Comparison of ENCODE assay signal across 27 mouse cellular contexts in genomic region chr10:15564119-15564518, GRCm38 (mm10).
A peak's percentile ranks its signal among the peaks of the same experiment; 100 is the strongest.
DNase-seq lines count a peak whose midpoint lies in the region; ATAC-seq and TF ChIP-seq lines count a peak whose summit lies in the region.
"Had no signal": no experiment of that assay in that cellular context is flagged by ENCODE, and none has a peak within 500 bp of the region (broad histone marks: within the 10 kb centered on the region; RNA-seq: fewer than 3 reads in every experiment).

No protein-coding gene starts in this region.

- peak; percentile 55 for DNase-seq in embryonic facial prominence, embryonic 11.5 days (ENCODE audit: low spot score)
- no peak for DNase-seq in embryonic facial prominence, embryonic 10.5 days (ENCODE audit: low spot score)
- DNase-seq in limb, embryonic 11.5 days (ENCODE audit: low spot score): no peak
- DNase-seq in limb, embryonic 10.5 days (ENCODE audit: low spot score): no peak
- DNase-seq in embryo, embryonic 9.5 days (ENCODE audit: extremely low spot score): peak; percentile 17
- no peak for DNase-seq in heart, adult 2 months
- no peak for DNase-seq in gastrocnemius, postnatal 36 days
- DNase-seq: adrenal gland, postnatal 25 days; cerebellum, postnatal 14 days; gastrocnemius, postnatal 10 days; heart, adult 11 months; heart, postnatal 10 days; kidney, adult 18-20 months; liver, embryonic 13.5 days; lung, adult 2 months; lung, postnatal 14 days; right cerebral cortex, adult 18-20 months; thymus, adult 2 months had no signal

- TF ChIP-seq EP300 in heart, adult 2 months (IDR thresholded peaks at IDR 0.05; ENCODE audit: insufficient read depth, low read depth, low read length): no peak

- no peak overlapping the region for H3K27ac ChIP-seq in embryonic facial prominence, embryonic 11.5 days (replicated peaks; ENCODE audit: low read depth, low read length)
- no peak overlapping the region for H3K27ac ChIP-seq in embryonic facial prominence, embryonic 10.5 days (replicated peaks)
- H3K27ac ChIP-seq in limb, embryonic 11.5 days (replicated peaks; ENCODE audit: low read depth, low read length): no peak overlapping the region
- H3K27ac ChIP-seq in limb, embryonic 10.5 days: no peak overlapping the region
- H3K27ac ChIP-seq in heart, adult 2 months: no peak overlapping the region
- H3K27ac ChIP-seq: hindbrain, embryonic 12.5 days; kidney, postnatal 0 days; left cerebral cortex, adult 2 months; liver, embryonic 13.5 days; stomach, embryonic 15.5 days had no signal

- no peaks in the 10 kb centered on the region for H3K36me3 ChIP-seq in embryonic facial prominence, embryonic 11.5 days (replicated peaks; ENCODE audit: control insufficient read depth, insufficient read depth, low read depth, low read length)
- no peaks in the 10 kb centered on the region for H3K36me3 ChIP-seq in embryonic facial prominence, embryonic 10.5 days (replicated peaks)
- no peaks in the 10 kb centered on the region for H3K36me3 ChIP-seq in limb, embryonic 11.5 days (ENCODE audit: control insufficient read depth, insufficient read depth, low read length)
- no peaks in the 10 kb centered on the region for H3K36me3 ChIP-seq in limb, embryonic 10.5 days
- H3K36me3 ChIP-seq in myocyte (ENCODE audit: control insufficient read depth, insufficient read depth): no peaks in the 10 kb centered on the region
- H3K36me3 ChIP-seq in heart, adult 2 months (ENCODE audit: control insufficient read depth, insufficient read depth, low read length): no peaks in the 10 kb centered on the region
- H3K36me3 ChIP-seq: heart, embryonic 12.5 days; hindbrain, embryonic 12.5 days; liver, embryonic 13.5 days; stomach, embryonic 15.5 days had no signal

- no peaks in the 10 kb centered on the region for H3K4me1 ChIP-seq in embryonic facial prominence, embryonic 11.5 days (ENCODE audit: control insufficient read depth, insufficient read depth, low read length)
- H3K4me1 ChIP-seq in embryonic facial prominence, embryonic 10.5 days: peaks cover 5% of the 10 kb centered on the region; the same call in 1 of the 2 replicates
- H3K4me1 ChIP-seq in limb, embryonic 11.5 days (ENCODE audit: control insufficient read depth, insufficient read depth, low read length): no peaks in the 10 kb centered on the region
- no peaks in the 10 kb centered on the region for H3K4me1 ChIP-seq in limb, embryonic 10.5 days
- H3K4me1 ChIP-seq in heart, adult 2 months (ENCODE audit: control insufficient read depth, insufficient read depth, low read length): no peaks in the 10 kb centered on the region
- H3K4me1 ChIP-seq: heart, embryonic 12.5 days; hindbrain, embryonic 12.5 days; liver, embryonic 13.5 days; stomach, embryonic 15.5 days had no signal

- no peak overlapping the region for H3K4me2 ChIP-seq in embryonic facial prominence, embryonic 11.5 days (ENCODE audit: low read depth, low read length)
- H3K4me2 ChIP-seq in limb, embryonic 11.5 days (ENCODE audit: low read depth, severe bottlenecking): no peak overlapping the region
- no peak overlapping the region for H3K4me2 ChIP-seq in myocyte (ENCODE audit: low read depth)
- H3K4me2 ChIP-seq: heart, embryonic 12.5 days; hindbrain, embryonic 12.5 days; liver, embryonic 13.5 days; stomach, embryonic 15.5 days had no signal

- TF ChIP-seq CTCF in heart, adult 2 months (IDR thresholded peaks at IDR 0.05): no peak

- no peak for TF ChIP-seq POLR2A in myocyte (IDR thresholded peaks at IDR 0.05; ENCODE audit: insufficient read length, low read depth)
- TF ChIP-seq POLR2A in heart, adult 2 months (IDR thresholded peaks at IDR 0.05; ENCODE audit: insufficient read depth, low read depth, low read length): no peak

- no peak for ATAC-seq in embryonic facial prominence, embryonic 11.5 days (replicated peaks; ENCODE audit: insufficient number of reproducible peaks, low FRiP score, low TSS enrichment, low read depth)
- peak; percentile 57; the same call in 1 of the 2 replicates for ATAC-seq in limb, embryonic 11.5 days (ENCODE audit: insufficient number of reproducible peaks, low FRiP score, low TSS enrichment, low read depth)
- ATAC-seq: forebrain, embryonic 14.5 days; inflammation-experienced regulatory T-cells, adult 6 months; midbrain, embryonic 16.5 days had no signal

- H3ac ChIP-seq in myocyte (ENCODE audit: control insufficient read depth, insufficient read length): no peak overlapping the region

- H3K9ac ChIP-seq in embryonic facial prominence, embryonic 11.5 days (replicated peaks; ENCODE audit: low read length): no peak overlapping the region
- H3K9ac ChIP-seq in limb, embryonic 11.5 days (ENCODE audit: low read length): no peak overlapping the region
- H3K9ac ChIP-seq in heart, adult 2 months (ENCODE audit: low read depth, low read length): no peak overlapping the region
- H3K9ac ChIP-seq: heart, embryonic 12.5 days; hindbrain, embryonic 12.5 days; liver, embryonic 13.5 days; stomach, embryonic 15.5 days had no signal

- H3K9me3 ChIP-seq in embryonic facial prominence, embryonic 11.5 days (replicated peaks; ENCODE audit: control insufficient read depth, low read length): no peaks in the 10 kb centered on the region
- H3K9me3 ChIP-seq in embryonic facial prominence, embryonic 10.5 days: 0 out of 2 replicates have a peak, but pooled peaks cover 5% of the 10 kb centered on the region
- H3K9me3 ChIP-seq in limb, embryonic 11.5 days (ENCODE audit: control insufficient read depth, low read length): no peaks in the 10 kb centered on the region
- no peaks in the 10 kb centered on the region for H3K9me3 ChIP-seq in limb, embryonic 10.5 days (replicated peaks)
- H3K9me3 ChIP-seq: heart, embryonic 12.5 days; liver, embryonic 13.5 days; stomach, embryonic 15.5 days had no signal

- no peaks in the 10 kb centered on the region for H3K27me3 ChIP-seq in embryonic facial prominence, embryonic 11.5 days (ENCODE audit: control insufficient read depth, insufficient read depth, low read length)
- no peaks in the 10 kb centered on the region for H3K27me3 ChIP-seq in embryonic facial prominence, embryonic 10.5 days (replicated peaks; ENCODE audit: low read depth, poor library complexity, severe bottlenecking)
- no peaks in the 10 kb centered on the region for H3K27me3 ChIP-seq in limb, embryonic 11.5 days (ENCODE audit: control insufficient read depth, insufficient read depth, low read length)
- H3K27me3 ChIP-seq in limb, embryonic 10.5 days (ENCODE audit: low read depth, poor library complexity, severe bottlenecking): no peaks in the 10 kb centered on the region
- H3K27me3 ChIP-seq in myocyte (ENCODE audit: control insufficient read depth, insufficient read depth, insufficient read length): no peaks in the 10 kb centered on the region
- H3K27me3 ChIP-seq in heart, adult 2 months (ENCODE audit: control insufficient read depth, insufficient read depth, low read length): no peaks in the 10 kb centered on the region
- H3K27me3 ChIP-seq: heart, embryonic 12.5 days; hindbrain, embryonic 12.5 days; liver, embryonic 13.5 days; stomach, embryonic 15.5 days had no signal

- no peak overlapping the region for H3K4me3 ChIP-seq in embryonic facial prominence, embryonic 11.5 days (ENCODE audit: low read depth, low read length)
- no peak overlapping the region for H3K4me3 ChIP-seq in embryonic facial prominence, embryonic 10.5 days
- no peak overlapping the region for H3K4me3 ChIP-seq in limb, embryonic 11.5 days (ENCODE audit: low read depth, low read length)
- H3K4me3 ChIP-seq in limb, embryonic 10.5 days: no peak overlapping the region
- H3K4me3 ChIP-seq in myocyte: no peak overlapping the region
- no peak overlapping the region for H3K4me3 ChIP-seq in heart, adult 2 months
- H3K4me3 ChIP-seq: heart, embryonic 12.5 days; hindbrain, embryonic 12.5 days; left cerebral cortex, adult 2 months; liver, embryonic 13.5 days; stomach, embryonic 15.5 days had no signal

- intact Hi-C loops in heart, adult 2 months (cut with DNase I): no loop called here
- intact Hi-C loops in gastrocnemius, postnatal 36 days (cut with DNase I): no loop called here

- H3K79me2 ChIP-seq in myocyte (ENCODE audit: control insufficient read depth, insufficient read depth): no peaks in the 10 kb centered on the region
- H3K79me2 ChIP-seq in heart, adult 2 months (replicated peaks; ENCODE audit: control insufficient read depth, insufficient read depth, low read length): no peaks in the 10 kb centered on the region

TF ChIP-seq in myocyte, 11 proteins besides CTCF, POLR2A, EP300 and RAD21:
- TF ChIP-seq TCF12 (IDR thresholded peaks at IDR 0.05; ENCODE audit: insufficient read depth, poor library complexity, severe bottlenecking) (no peak), CEBPB (IDR thresholded peaks at IDR 0.05; ENCODE audit: insufficient read depth, poor library complexity, severe bottlenecking) (peak; percentile 44; the same call in 1 of the 2 replicates), MYOD1 (IDR thresholded peaks at IDR 0.05; ENCODE audit: control insufficient read depth in 1 of 3, insufficient read length in 2 of 3, low read depth in 2 of 3) (no peak)
TF ChIP-seq in myocyte: peak in this region for 1.

Comparison
In these comparisons a context has a peak if more than half of its experiments do, and no peak if none do; other contexts are left out.
1. DNase-seq: peak in embryonic facial prominence, embryonic 11.5 days (single experiment) and embryo, embryonic 9.5 days (single experiment); none in embryonic facial prominence, embryonic 10.5 days (single experiment), limb, embryonic 11.5 days (single experiment), limb, embryonic 10.5 days (single experiment), heart, adult 2 months (0 of 2) and gastrocnemius, postnatal 36 days (0 of 2).